ENCODE assay signal across 12 mouse cellular contexts in the genomic region with DNA sequence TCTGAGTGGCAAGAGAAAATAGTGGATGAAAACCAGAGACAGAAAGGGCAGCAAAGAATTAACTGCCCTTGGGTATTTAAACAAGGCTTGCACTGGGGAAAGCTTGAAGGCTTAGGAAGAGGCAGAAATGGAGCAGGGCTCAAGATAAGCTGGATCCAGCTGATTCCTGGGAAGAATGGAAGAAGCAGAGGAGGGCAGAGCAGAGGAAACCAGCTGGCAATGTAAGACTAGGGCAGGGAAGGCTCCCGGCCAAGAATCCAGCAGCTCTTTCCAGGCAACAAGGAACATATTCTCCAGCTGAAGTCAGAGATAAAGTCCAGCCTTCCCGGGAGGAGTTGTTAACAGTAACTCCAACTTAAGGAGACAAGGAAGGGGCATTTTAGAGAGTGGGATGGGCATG.
A peak's percentile ranks its signal among the peaks of the same experiment; 100 is the strongest.
DNase-seq lines count a peak whose midpoint lies in the region; ATAC-seq and TF ChIP-seq lines count a peak whose summit lies in the region.
"Had no signal": no experiment of that assay in that cellular context is flagged by ENCODE, and none has a peak within 500 bp of the region (broad histone marks: within the 10 kb centered on the region; RNA-seq: fewer than 3 reads in every experiment).

No protein-coding gene starts in this region.

- intact Hi-C loops in gastrocnemius, adult 2 months (cut with DNase I): no loop called here

- DNase-seq in gastrocnemius, adult 2 months: peak; percentile 37
- DNase-seq in gastrocnemius, postnatal 10 days: no peak
- DNase-seq in NIH3T3 (ENCODE audit: low read depth): peak; percentile 15
- DNase-seq in spleen, adult 18-20 months: no peak
- DNase-seq: adrenal gland, postnatal 25 days; B cell, adult 2 months had no signal

- H3K9ac ChIP-seq in heart, embryonic 15.5 days: no peak overlapping the region
- H3K9ac ChIP-seq in lung, embryonic 16.5 days (ENCODE audit: low read length): no peak overlapping the region
- H3K9ac ChIP-seq: liver, embryonic 14.5 days; midbrain, embryonic 15.5 days had no signal

- no peak overlapping the region for H3K4me3 ChIP-seq in gastrocnemius, adult 2 months
- H3K4me3 ChIP-seq in heart, embryonic 15.5 days: no peak overlapping the region
- no peak overlapping the region for H3K4me3 ChIP-seq in lung, embryonic 16.5 days (ENCODE audit: low read length)
- H3K4me3 ChIP-seq: midbrain, embryonic 15.5 days had no signal

- peaks cover 24% of the 10 kb centered on the region for H3K4me1 ChIP-seq in heart, embryonic 15.5 days (replicated peaks)
- no peaks in the 10 kb centered on the region for H3K4me1 ChIP-seq in lung, embryonic 16.5 days (replicated peaks; ENCODE audit: control insufficient read depth, insufficient read depth, low read length)
- H3K4me1 ChIP-seq: midbrain, embryonic 15.5 days had no signal

- ATAC-seq in heart, embryonic 15.5 days (replicated peaks; ENCODE audit: insufficient number of reproducible peaks, insufficient read depth, low FRiP score, low read depth): peak; percentile 69; the same call in 1 of the 2 replicates
- ATAC-seq in lung, embryonic 16.5 days (ENCODE audit: low read depth): 0 out of 2 replicates have a peak, but pooled peaks have one; percentile 26
- no peak for ATAC-seq in inflammation-experienced regulatory T-cells, adult 6 months
- no peak for ATAC-seq in megakaryocyte, adult 5-6 weeks (ENCODE audit: poor library complexity, severe bottlenecking)
- ATAC-seq: midbrain, embryonic 15.5 days had no signal

- H3K4me2 ChIP-seq in heart, embryonic 15.5 days: no peak overlapping the region
- no peak overlapping the region for H3K4me2 ChIP-seq in lung, embryonic 16.5 days (ENCODE audit: low read depth, low read length)
- H3K4me2 ChIP-seq: midbrain, embryonic 15.5 days had no signal

- peak overlapping the region; percentile 4; the same call in 1 of the 2 replicates for H3K27ac ChIP-seq in gastrocnemius, adult 2 months
- peak overlapping the region; percentile 76 for H3K27ac ChIP-seq in heart, embryonic 15.5 days
- 0 out of 2 replicates have a peak overlapping the region, but pooled peaks have one; percentile 6 for H3K27ac ChIP-seq in lung, embryonic 16.5 days (ENCODE audit: low read length)
- H3K27ac ChIP-seq: liver, embryonic 14.5 days; midbrain, embryonic 15.5 days had no signal

- no peaks in the 10 kb centered on the region for H3K36me3 ChIP-seq in heart, embryonic 15.5 days
- no peaks in the 10 kb centered on the region for H3K36me3 ChIP-seq in lung, embryonic 16.5 days (ENCODE audit: control insufficient read depth, insufficient read depth, low read length)
- H3K36me3 ChIP-seq: midbrain, embryonic 15.5 days had no signal

- no peak for TF ChIP-seq CTCF in gastrocnemius, adult 2 months (IDR thresholded peaks at IDR 0.05)

- WGBS in heart, embryonic 15.5 days: 6% methylated on average over 2 of the region's 2 CpGs
- WGBS in lung, embryonic 16.5 days: 21% methylated on average over 2 of the region's 2 CpGs

- no peaks in the 10 kb centered on the region for H3K9me3 ChIP-seq in heart, embryonic 15.5 days (replicated peaks)
- no peaks in the 10 kb centered on the region for H3K9me3 ChIP-seq in lung, embryonic 16.5 days (ENCODE audit: control insufficient read depth, low read length)
- H3K9me3 ChIP-seq: midbrain, embryonic 15.5 days had no signal

- no peaks in the 10 kb centered on the region for H3K27me3 ChIP-seq in heart, embryonic 15.5 days
- no peaks in the 10 kb centered on the region for H3K27me3 ChIP-seq in lung, embryonic 16.5 days (ENCODE audit: control insufficient read depth, insufficient read depth, low read depth, low read length)
- H3K27me3 ChIP-seq: midbrain, embryonic 15.5 days had no signal

Comparison
In these comparisons a context has a peak if more than half of its experiments do, and no peak if none do; other contexts are left out.
1. DNase-seq: peak in gastrocnemius, adult 2 months (single experiment) and NIH3T3 (single experiment); none in gastrocnemius, postnatal 10 days (single experiment) and spleen, adult 18-20 months (0 of 2).
2. H3K27ac ChIP-seq: peak in every context shown above with its lines; median percentile 76 in heart, embryonic 15.5 days; 6 in lung, embryonic 16.5 days; 4 in gastrocnemius, adult 2 months.
3. ATAC-seq: peak in heart, embryonic 15.5 days (single experiment) and lung, embryonic 16.5 days (single experiment); none in inflammation-experienced regulatory T-cells, adult 6 months (single experiment) and megakaryocyte, adult 5-6 weeks (single experiment).